Mouse (Mus musculus) heart, embryonic 14.5 days (tissue): ENCODE measurements around the gene Gm20547. TPM values are rescaled to one million over a fixed set of nuclear protein-coding genes. Genes with fewer than 3 reads are reported as not detected.
"Not testable (repeated sequence)": the region's sequence is repeated elsewhere in the genome, so short reads cannot be mapped to it uniquely, and the experiment has no call there.

Experiments used
- ATAC-seq: fragments of 200-750 bp; cut with Nextera tagmentation; 2 replicates; pipeline ENCODE4 v1.8.0; 2017; ENCODE audit warnings: low read depth, moderate TSS enrichment; ENCODE audit not compliant: insufficient number of reproducible peaks, insufficient read depth, low FRiP score
- H3K27ac ChIP-seq, 2 experiments: fragments of 200-500 bp in 1 of 2; fragments of 300-500 bp in 1 of 2; sonication (generic) in 1 of 2; replicated peaks in 1 of 2; 2 replicates each; pipeline ENCODE4 v1.5.1; 2012 to 2014; ENCODE audit warnings: low read depth in 2 of 2, low read length in 2 of 2, control low read depth in 1 of 2, mild to moderate bottlenecking in 1 of 2, mixed read lengths in 1 of 2; ENCODE audit not compliant: control insufficient read depth in 1 of 2, insufficient read depth in 1 of 2
- H3K27me3 ChIP-seq: fragments of 300-500 bp; sonication (generic); 2 replicates; pipeline ENCODE4 v1.6.1; 2014; ENCODE audit warnings: mild to moderate bottlenecking, low read length, control low read depth; ENCODE audit not compliant: control insufficient read depth, insufficient read depth
- H3K36me3 ChIP-seq: fragments of 300-500 bp; sonication (generic); 2 replicates; pipeline ENCODE4 v1.6.1; 2014; ENCODE audit warnings: mild to moderate bottlenecking, control low read depth, low read length, mixed read lengths; ENCODE audit not compliant: control insufficient read depth, insufficient read depth
- H3K4me1 ChIP-seq, 2 experiments: fragments of 200-500 bp in 1 of 2; fragments of 300-500 bp in 1 of 2; sonication (generic) in 1 of 2; 2 replicates each; pipeline ENCODE4 v1.6.1; 2012 to 2014; ENCODE audit warnings: low read length in 2 of 2, control low read depth in 1 of 2, mixed read lengths in 1 of 2; ENCODE audit not compliant: control insufficient read depth in 2 of 2, insufficient read depth in 2 of 2
- H3K4me2 ChIP-seq: fragments of 300-500 bp; sonication (generic); 2 replicates; pipeline ENCODE4 v1.6.1; 2014; ENCODE audit warnings: mild to moderate bottlenecking, low read length
- H3K4me3 ChIP-seq, 2 experiments: fragments of 200-500 bp in 1 of 2; fragments of 300-500 bp in 1 of 2; sonication (generic) in 1 of 2; 2 replicates each; pipeline ENCODE4 v1.5.1; 2012 to 2014; ENCODE audit warnings: low read length in 2 of 2, mild to moderate bottlenecking in 2 of 2, control low read depth in 1 of 2, low read depth in 1 of 2, moderate library complexity in 1 of 2; ENCODE audit not compliant: control insufficient read depth in 1 of 2, insufficient read depth in 1 of 2
- H3K9ac ChIP-seq: fragments of 300-500 bp; sonication (generic); 2 replicates; pipeline ENCODE4 v1.6.1; 2014; ENCODE audit warnings: mild to moderate bottlenecking, low read length
- H3K9me3 ChIP-seq: fragments of 300-500 bp; sonication (generic); 2 replicates; pipeline ENCODE4 v1.6.1; 2016; ENCODE audit warnings: low read length, control low read depth; ENCODE audit not compliant: control insufficient read depth
- WGBS: fragments of 180-500 bp; shearing (Covaris S2); extraction: QIAGEN DNeasy Blood & Tissue Kit; methylation state at CpG from one replicate; pipeline ENCODE4 v1.1.7; 2014; 5-methylcytosine and 5-hydroxymethylcytosine counted together
- polyA plus RNA-seq: library from polyadenylated mRNA; unstranded; fragments of >200 nt; fragmentation: Nextera tagmentation; extraction: Ambion mirVana; gene quantifications from 2 replicates; pipeline ENCODE4 v1.2.1, GENCODE M21; 2014

The Gm20547 gene
- polyA plus RNA-seq, 1 experiment from 2014 or later = not detected

DNA sequence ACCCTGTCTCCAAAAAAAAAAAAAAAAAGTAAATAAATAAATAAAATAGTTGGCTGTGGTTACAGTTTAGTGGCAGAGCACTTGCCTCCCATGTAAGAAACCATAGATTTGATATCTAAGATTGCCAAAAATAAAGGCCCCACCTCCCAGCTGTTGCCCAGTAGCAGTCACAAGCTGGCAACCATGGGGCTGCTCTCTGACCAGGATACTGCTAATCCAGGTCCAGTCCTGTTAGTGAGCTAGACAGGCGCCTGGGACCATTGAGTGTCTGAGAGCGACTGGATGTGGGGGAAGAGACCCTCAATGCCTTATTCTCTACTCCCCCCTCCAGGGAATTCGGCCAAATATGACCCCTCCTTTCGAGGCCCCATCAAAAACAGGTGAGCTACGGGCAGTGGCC, 34.5 kb upstream of the Gm20547 start:
- Histone ChIP-seq H3K4me2 (no peak overlapping the region), H3K27me3 (no peaks in the 10 kb centered on the region), H3K27ac (no peak overlapping the region), H3K4me3 (no peak overlapping the region), H3K9me3 (no peaks in the 10 kb centered on the region), H3K36me3 (peaks cover 28% of the 10 kb centered on the region), H3K9ac (no peak overlapping the region), H3K4me1 (peaks cover 3 to 4% of the 10 kb centered on the region in 2 experiments; a peak in 1 of 4 replicates)
- WGBS = 92% methylated on average over 5 of the region's 5 CpGs
- no peak for ATAC-seq

DNA sequence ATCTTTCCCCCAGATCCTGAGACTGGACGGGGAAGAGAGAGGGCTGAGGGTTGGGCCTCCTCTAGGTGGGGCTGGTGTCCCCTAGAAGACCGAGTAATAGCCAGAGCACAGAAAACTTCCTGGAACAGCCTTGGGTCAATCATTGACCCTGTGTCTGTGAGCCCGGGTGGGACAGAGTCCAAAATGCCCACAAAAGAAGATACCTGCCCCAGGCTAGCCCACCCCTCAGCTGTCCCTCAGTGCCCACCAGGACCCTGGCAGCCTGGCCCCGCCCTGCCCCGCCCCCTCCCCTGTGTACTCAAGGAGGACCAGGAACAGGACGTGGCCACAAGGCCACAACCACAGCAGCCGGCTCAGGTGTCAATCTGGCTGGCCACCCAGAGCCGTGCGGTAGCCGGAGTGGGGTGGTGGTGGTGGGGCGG, 33.6 kb upstream of the Gm20547 start:
- peak overlapping the region; percentile 34; the same call in 1 of the 2 replicates for H3K9ac ChIP-seq
- H3K27me3 ChIP-seq = no peaks in the 10 kb centered on the region
- whole genome bisulfite sequencing = 18% methylated on average over 11 of the region's 11 CpGs
- peak overlapping the region; percentile 35; the same call in 1 of the 2 replicates for H3K4me2 ChIP-seq
- H3K36me3 ChIP-seq = peaks cover 37% of the 10 kb centered on the region
- no peak for ATAC-seq
- H3K9me3 ChIP-seq = no peaks in the 10 kb centered on the region
- no peak overlapping the region for H3K27ac ChIP-seq
- peaks cover 3 to 4% of the 10 kb centered on the region in 2 experiments; a peak in 1 of 4 replicates for H3K4me1 ChIP-seq
- H3K4me3 ChIP-seq = no peak overlapping the region

DNA sequence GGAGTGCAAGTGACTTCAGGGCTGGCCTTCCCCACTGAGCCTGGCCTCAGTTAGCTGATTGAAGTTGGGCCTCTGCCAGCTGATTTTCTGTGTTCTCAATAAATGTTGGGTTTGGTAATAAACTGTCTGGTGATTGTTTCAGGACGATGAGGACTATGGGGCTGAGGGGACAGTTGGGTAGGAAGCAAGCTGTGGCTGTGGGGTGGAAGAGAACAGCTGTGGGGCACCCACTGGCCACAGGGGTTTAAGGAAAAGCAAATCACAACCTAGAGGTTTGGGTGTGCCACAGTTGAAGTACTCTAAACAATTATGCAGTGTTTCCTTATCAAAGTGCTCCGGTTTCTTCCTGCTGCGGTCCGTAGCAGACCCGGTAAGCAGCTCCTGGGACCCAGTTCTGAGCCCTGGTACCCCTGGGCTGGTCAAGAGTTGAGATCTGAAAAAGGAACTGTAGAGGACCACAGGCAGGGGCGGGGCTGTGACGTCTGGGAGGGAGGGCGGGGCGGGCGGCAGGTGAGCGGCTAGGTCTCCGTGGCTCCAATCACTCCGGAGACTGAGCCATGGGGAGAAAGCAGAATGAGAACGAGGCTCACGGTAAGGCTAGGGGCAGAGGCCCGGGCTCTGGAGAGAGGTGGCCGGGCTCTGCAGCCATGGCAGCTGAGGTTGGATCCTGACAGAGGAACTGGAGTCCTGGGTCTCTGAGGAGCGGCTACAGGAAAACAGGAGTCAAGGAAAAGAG, 32.3 kb upstream of the Gm20547 start, which contains the start of gene Slc44a4:
Gene Slc44a4, plus strand, starts transcription at position 537 of the 736 bp plus-strand sequence.
- H3K4me1 ChIP-seq = peaks cover 3 to 4% of the 10 kb centered on the region in 2 experiments; a peak in 1 of 4 replicates
- H3K36me3 ChIP-seq = peaks cover 50% of the 10 kb centered on the region
- no peaks in the 10 kb centered on the region for H3K27me3 ChIP-seq
- no peaks in the 10 kb centered on the region for H3K9me3 ChIP-seq
- ATAC-seq = no peak
- 0 out of 2 replicates have a peak within 1 kb of the TSS, but pooled peaks have one; percentile 34 for H3K9ac ChIP-seq
- WGBS = 38% methylated on average over 18 of the region's 18 CpGs
- peak within 1 kb of the TSS; percentile 35; the same call in 1 of the 2 replicates for H3K4me2 ChIP-seq
- H3K27ac ChIP-seq = no peak within 1 kb of the TSS
- H3K4me3 ChIP-seq = no peak within 1 kb of the TSS

DNA sequence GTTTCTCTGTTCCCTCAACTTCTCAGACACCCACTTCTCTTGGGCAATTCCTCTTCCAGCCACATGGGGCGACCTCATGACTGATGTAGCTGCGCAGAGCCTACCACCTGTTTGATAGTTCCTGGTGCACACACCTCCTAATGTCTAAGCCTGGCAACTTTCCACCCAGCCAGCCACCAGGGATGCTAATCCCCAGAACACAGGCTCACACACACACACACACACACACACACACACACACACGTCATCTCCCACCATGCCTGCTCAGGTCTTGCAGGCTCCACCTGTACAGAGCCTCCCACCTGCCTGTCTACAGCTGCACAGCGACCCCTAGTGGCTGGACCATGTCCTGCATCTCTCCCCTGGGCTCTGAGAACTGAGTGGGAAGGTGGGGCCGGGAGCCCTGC, 30.1 kb upstream of the Gm20547 start:
- H3K4me2 ChIP-seq = no peak overlapping the region

DNA sequence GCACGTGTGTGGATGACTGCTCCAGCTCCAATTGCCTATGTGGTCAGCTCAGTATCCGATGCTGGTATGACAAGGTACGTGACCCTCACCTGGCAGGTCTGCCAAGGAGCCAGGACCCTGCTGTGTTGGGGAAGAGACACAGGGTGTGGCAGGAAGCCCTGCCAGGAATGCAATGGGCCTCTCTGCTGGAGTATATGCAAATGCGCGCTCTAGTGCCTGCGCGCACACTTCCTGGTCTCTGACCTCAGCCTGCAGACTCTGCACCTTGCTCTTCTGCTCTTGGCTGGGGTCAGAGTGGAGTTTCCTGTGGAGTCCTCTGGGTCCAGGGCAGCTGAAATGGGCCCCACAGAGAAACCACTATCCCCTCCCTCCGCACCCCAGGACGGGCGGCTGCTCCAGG, 29.1 kb upstream of the Gm20547 start:
- ATAC-seq = no peak
- no peak overlapping the region for H3K4me2 ChIP-seq
- no peak overlapping the region for H3K27ac ChIP-seq
- peaks cover 3 to 4% of the 10 kb centered on the region in 2 experiments; a peak in 1 of 4 replicates for H3K4me1 ChIP-seq
- peaks cover 81% of the 10 kb centered on the region for H3K36me3 ChIP-seq
- H3K9ac ChIP-seq = no peak overlapping the region
- no peaks in the 10 kb centered on the region for H3K9me3 ChIP-seq
- no peak overlapping the region for H3K4me3 ChIP-seq
- no peaks in the 10 kb centered on the region for H3K27me3 ChIP-seq
- WGBS = 89% methylated on average over 10 of the region's 10 CpGs

More for the DNA sequence above, 30.1 kb upstream of the Gm20547 start:
- ATAC-seq = no peak
- Histone ChIP-seq H3K27me3 (no peaks in the 10 kb centered on the region), H3K4me3 (no peak overlapping the region), H3K36me3 (peaks cover 71% of the 10 kb centered on the region), H3K9me3 (no peaks in the 10 kb centered on the region), H3K4me1 (peaks cover 3 to 4% of the 10 kb centered on the region in 2 experiments; a peak in 1 of 4 replicates), H3K27ac (no peak overlapping the region), H3K9ac (no peak overlapping the region)
- WGBS = 49% methylated on average over 5 of the region's 5 CpGs

DNA sequence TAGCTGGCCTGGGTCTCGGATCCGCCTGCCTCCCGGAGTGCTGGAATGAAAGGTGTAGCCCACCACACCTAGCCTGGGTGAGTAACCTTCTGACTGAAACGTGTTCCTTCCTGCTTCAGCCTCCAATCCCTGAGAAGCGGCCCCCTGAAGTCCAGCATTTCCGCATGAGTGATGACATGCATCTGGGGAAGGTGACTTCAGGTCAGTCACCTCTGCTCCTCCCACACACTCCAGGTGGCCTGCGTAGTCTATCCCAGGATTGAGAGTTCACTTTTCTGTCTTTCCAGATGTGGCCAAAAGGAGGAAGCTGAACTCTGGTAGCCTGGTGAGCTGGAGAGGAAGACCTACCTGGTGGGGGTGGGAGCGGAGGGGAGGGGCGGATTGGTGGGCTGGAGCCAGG, 21.1 kb upstream of the Gm20547 start:
- H3K9ac ChIP-seq = no peak overlapping the region
- no peak overlapping the region for H3K4me2 ChIP-seq
- H3K27ac ChIP-seq = no peak overlapping the region
- H3K4me1 ChIP-seq = peaks cover 0 to 6% of the 10 kb centered on the region in 2 experiments; a peak in 2 of 4 replicates
- no peaks in the 10 kb centered on the region for H3K9me3 ChIP-seq
- no peak for ATAC-seq
- WGBS = 93% methylated on average over 9 of the region's 9 CpGs
- H3K36me3 ChIP-seq = peaks cover 70% of the 10 kb centered on the region
- no peaks in the 10 kb centered on the region for H3K27me3 ChIP-seq
- H3K4me3 ChIP-seq = no peak overlapping the region

DNA sequence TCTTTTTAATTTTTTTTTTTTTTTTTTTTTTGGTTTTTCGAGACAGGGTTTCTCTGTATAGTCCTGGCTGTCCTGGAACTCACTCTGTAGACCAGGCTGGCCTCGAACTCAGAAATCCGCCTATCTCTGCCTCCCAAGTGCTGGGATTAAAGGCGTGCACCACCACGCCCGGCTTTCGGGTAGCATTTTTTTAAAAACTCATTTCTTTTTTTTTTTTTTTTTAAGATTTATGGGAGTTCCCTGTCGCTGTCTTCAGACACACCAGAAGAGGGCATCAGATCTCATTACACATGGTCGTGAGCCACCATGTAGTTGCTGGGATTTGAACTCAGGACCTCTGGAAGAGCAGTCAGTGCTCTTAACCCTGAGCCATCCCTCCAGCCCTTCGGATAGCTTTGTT, 20.1 kb upstream of the Gm20547 start:
- H3K9me3 ChIP-seq, H3K27me3 ChIP-seq, H3K9ac ChIP-seq, H3K4me2 ChIP-seq, H3K4me3 ChIP-seq, H3K27ac ChIP-seq, ATAC-seq: not testable (repeated sequence)
- WGBS = 92% methylated on average over 9 of the region's 10 CpGs
- H3K36me3 ChIP-seq = peaks cover 61% of the 10 kb centered on the region
- H3K4me1 ChIP-seq = peaks cover 3 to 15% of the 10 kb centered on the region in 2 experiments
